In the genomic region with DNA sequence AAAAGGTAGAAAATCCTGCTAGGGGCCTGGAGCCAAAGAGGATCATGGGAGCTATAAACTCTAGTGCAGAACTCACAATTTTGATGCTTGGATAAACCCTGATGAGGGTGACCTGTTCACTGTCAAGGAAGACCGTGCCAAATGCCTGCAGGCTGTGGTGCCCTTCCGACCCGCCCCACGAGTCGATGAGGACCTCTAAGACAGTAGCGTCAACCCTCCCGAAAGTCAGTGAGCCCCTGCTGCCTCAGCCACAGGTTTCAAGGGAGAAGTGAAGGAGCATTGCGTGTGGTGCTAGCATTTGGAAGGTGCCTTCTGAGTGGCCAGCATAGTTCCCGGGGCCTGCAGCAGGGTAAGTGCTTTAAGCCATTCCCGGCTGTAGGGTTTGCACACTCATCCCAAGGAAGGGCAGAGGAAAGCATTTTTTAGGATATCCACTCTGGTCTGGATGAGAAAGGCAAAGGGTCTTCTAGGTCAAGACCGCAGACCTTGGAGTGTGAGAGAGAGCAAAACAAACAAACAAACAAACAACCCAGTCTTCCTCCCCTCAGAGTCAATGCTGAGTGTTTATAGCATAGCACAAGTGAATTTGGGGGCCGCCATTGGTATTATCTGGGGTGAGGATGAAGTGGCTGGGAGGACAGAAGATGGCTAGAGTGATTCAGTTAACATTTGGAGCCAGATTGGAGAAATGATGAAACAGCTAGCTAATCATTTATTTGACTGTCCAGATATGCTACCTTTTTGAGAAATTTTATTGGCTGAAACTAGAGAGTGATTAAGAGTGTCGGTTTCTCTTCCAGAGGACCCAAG, we compare ENCODE assay signal across 23 mouse cellular contexts. TPM values are rescaled to one million over a fixed set of nuclear protein-coding genes. Genes with fewer than 3 reads are reported as not detected.
DNase-seq lines count a peak whose midpoint lies in the region; ATAC-seq and TF ChIP-seq lines count a peak whose summit lies in the region.
"Had no signal": no experiment of that assay in that cellular context is flagged by ENCODE, and none has a peak within 500 bp of the region (broad histone marks: within the 10 kb centered on the region; RNA-seq: fewer than 3 reads in every experiment).

No protein-coding gene starts in this region.

- H3K9me3 ChIP-seq in heart, embryonic 11.5 days (replicated peaks; ENCODE audit: control insufficient read depth, low read length): peaks cover 82% of the 10 kb centered on the region
- peaks cover 25% of the 10 kb centered on the region for H3K9me3 ChIP-seq in lung, postnatal 0 days (ENCODE audit: low read length)
- H3K9me3 ChIP-seq in CH12.LX (replicated peaks; ENCODE audit: low read length): peaks cover 21% of the 10 kb centered on the region

- no peak overlapping the region for H3K27ac ChIP-seq in heart, embryonic 11.5 days (ENCODE audit: low read depth, low read length)
- H3K27ac ChIP-seq in lung, postnatal 0 days (ENCODE audit: low read length): no peak overlapping the region
- no peak overlapping the region for H3K27ac ChIP-seq in CH12.LX (ENCODE audit: insufficient read depth, low read depth)
- H3K27ac ChIP-seq: forebrain, embryonic 13.5 days; intestine, embryonic 15.5 days; limb, embryonic 13.5 days; midbrain, embryonic 13.5 days; neural tube, embryonic 12.5 days had no signal

- TF ChIP-seq POLR2A in CH12.LX (IDR thresholded peaks at IDR 0.05; ENCODE audit: low read depth, low read length) (no peak), myocyte (IDR thresholded peaks at IDR 0.05; ENCODE audit: insufficient read length, low read depth) (no peak)

- DNase-seq in heart, adult 8-10 months (ENCODE audit: low spot score): no peak
- peak; percentile 4 for DNase-seq in lung, postnatal 36 days
- no peak for DNase-seq in lung, postnatal 0 days (ENCODE audit: low spot score)
- no peak for DNase-seq in CH12.LX (ENCODE audit: extremely low read depth)
- no peak for DNase-seq in yolk sac, embryonic 10.5 days (ENCODE audit: low spot score)
- DNase-seq: cerebellum, adult 2 months; gastrocnemius, postnatal 14 days; right cerebral cortex, postnatal 25 days had no signal

- 66% methylated on average over 13 of the region's 13 CpGs for WGBS in heart, embryonic 11.5 days (ENCODE audit: insufficient replicate concordance)
- 72% methylated on average over 13 of the region's 13 CpGs for WGBS in lung, postnatal 0 days

- in situ Hi-C loops in CH12.LX (cut with MboI; ENCODE audit: low pct_ligation_motif_present, low pct_unique_long_range_greater_than_20kb, low sequenced_read_pairs): loop anchor here (10.0 to 25.0 kb wide), 2 partner anchors 152 to 325 kb away; partner anchors contain the start of gene Ugt1a6a

- ATAC-seq in heart, embryonic 11.5 days (replicated peaks; ENCODE audit: insufficient number of reproducible peaks, low FRiP score, low TSS enrichment): 0 out of 2 replicates have a peak, but pooled peaks have one; percentile 8
- ATAC-seq in lung, postnatal 0 days: no peak; the same call in 1 of the 2 replicates
- ATAC-seq: midbrain, embryonic 13.5 days had no signal

- TF ChIP-seq EP300 in lung, postnatal 0 days (IDR thresholded peaks at IDR 0.05): no peak
- TF ChIP-seq EP300 in CH12.LX (IDR thresholded peaks at IDR 0.05; ENCODE audit: low read length): no peak

- no peak for TF ChIP-seq CTCF in lung, postnatal 0 days (IDR thresholded peaks at IDR 0.05)
- TF ChIP-seq CTCF in CH12.LX (conservative IDR thresholded peaks at IDR 0.05 in 1 of 2, IDR thresholded peaks at IDR 0.05 in 1 of 2; ENCODE audit: low read depth in 2 of 2, low read length in 2 of 2): no peak

- H3K4me3 ChIP-seq in heart, embryonic 11.5 days (ENCODE audit: low read depth, low read length): no peak overlapping the region
- H3K4me3 ChIP-seq in lung, postnatal 0 days (ENCODE audit: low read depth, low read length): no peak overlapping the region
- no peak overlapping the region for H3K4me3 ChIP-seq in CH12.LX (replicated peaks in 1 of 3; ENCODE audit: low read depth in 2 of 3, low read length in 2 of 3, poor library complexity in 1 of 3)
- H3K4me3 ChIP-seq in myocyte: no peak overlapping the region
- H3K4me3 ChIP-seq: forebrain, embryonic 13.5 days; intestine, embryonic 15.5 days; limb, embryonic 13.5 days; midbrain, embryonic 13.5 days; neural tube, embryonic 12.5 days had no signal

- H3K4me2 ChIP-seq in heart, embryonic 11.5 days: no peak overlapping the region
- H3K4me2 ChIP-seq in lung, postnatal 0 days (replicated peaks; ENCODE audit: low read depth, low read length): no peak overlapping the region
- H3K4me2 ChIP-seq in CH12.LX (ENCODE audit: insufficient read depth, low read depth, poor library complexity, severe bottlenecking): peak overlapping the region; percentile 29; the same call in 1 of the 2 replicates
- H3K4me2 ChIP-seq in myocyte (ENCODE audit: low read depth): peak overlapping the region; percentile 16
- H3K4me2 ChIP-seq: forebrain, embryonic 13.5 days; intestine, embryonic 15.5 days; limb, embryonic 13.5 days; midbrain, embryonic 13.5 days; neural tube, embryonic 12.5 days had no signal

- no peaks in the 10 kb centered on the region for H3K27me3 ChIP-seq in heart, embryonic 11.5 days (ENCODE audit: control insufficient read depth, insufficient read depth, low read length)
- no peaks in the 10 kb centered on the region for H3K27me3 ChIP-seq in lung, postnatal 0 days (replicated peaks; ENCODE audit: insufficient read depth, low read length)
- H3K27me3 ChIP-seq in CH12.LX (replicated peaks): peaks cover 73% of the 10 kb centered on the region
- H3K27me3 ChIP-seq in myocyte (ENCODE audit: control insufficient read depth, insufficient read depth, insufficient read length): no peaks in the 10 kb centered on the region
- H3K27me3 ChIP-seq: forebrain, embryonic 13.5 days; intestine, embryonic 15.5 days; limb, embryonic 13.5 days; midbrain, embryonic 13.5 days; neural tube, embryonic 12.5 days had no signal

- dilution Hi-C loops in CH12.LX (cut with MboI; ENCODE audit: extremely low pct_ligation_motif_present, extremely low pct_unique_long_range_greater_than_20kb, low sequenced_read_pairs): no loop called here

- no peaks in the 10 kb centered on the region for H3K36me3 ChIP-seq in heart, embryonic 11.5 days (ENCODE audit: control insufficient read depth, insufficient read depth, low read length)
- H3K36me3 ChIP-seq in lung, postnatal 0 days (ENCODE audit: insufficient read depth, low read length): no peaks in the 10 kb centered on the region
- no peaks in the 10 kb centered on the region for H3K36me3 ChIP-seq in CH12.LX (replicated peaks in 1 of 2; ENCODE audit: control insufficient read depth in 1 of 2, insufficient read depth in 1 of 2, low read length in 1 of 2)
- H3K36me3 ChIP-seq in myocyte (ENCODE audit: control insufficient read depth, insufficient read depth): no peaks in the 10 kb centered on the region
- H3K36me3 ChIP-seq: intestine, embryonic 15.5 days; limb, embryonic 13.5 days; midbrain, embryonic 13.5 days; neural tube, embryonic 12.5 days had no signal

- no peaks in the 10 kb centered on the region for H3K4me1 ChIP-seq in heart, embryonic 11.5 days (ENCODE audit: control insufficient read depth, insufficient read depth, low read length)
- H3K4me1 ChIP-seq in lung, postnatal 0 days (ENCODE audit: insufficient read depth, low read depth, low read length): no peaks in the 10 kb centered on the region
- peaks cover 13 to 22% of the 10 kb centered on the region in 2 experiments for H3K4me1 ChIP-seq in CH12.LX (ENCODE audit: control insufficient read depth in 1 of 2, insufficient read depth in 2 of 2)
- H3K4me1 ChIP-seq: forebrain, embryonic 13.5 days; intestine, embryonic 15.5 days; limb, embryonic 13.5 days; midbrain, embryonic 13.5 days; neural tube, embryonic 12.5 days had no signal

- no peak for TF ChIP-seq RAD21 in CH12.LX (IDR thresholded peaks at IDR 0.05; ENCODE audit: low read depth, low read length)

- H3K79me2 ChIP-seq in CH12.LX (replicated peaks; ENCODE audit: control insufficient read depth, extremely low read depth, insufficient read depth, poor library complexity, severe bottlenecking): no peaks in the 10 kb centered on the region
- H3K79me2 ChIP-seq in myocyte (ENCODE audit: control insufficient read depth, insufficient read depth): no peaks in the 10 kb centered on the region

- no peak overlapping the region for H3ac ChIP-seq in myocyte (ENCODE audit: control insufficient read depth, insufficient read length)

- H3K9ac ChIP-seq in heart, embryonic 11.5 days (ENCODE audit: low read depth, low read length): no peak overlapping the region
- H3K9ac ChIP-seq in lung, postnatal 0 days (replicated peaks; ENCODE audit: low read depth): no peak overlapping the region
- no peak overlapping the region for H3K9ac ChIP-seq in CH12.LX (ENCODE audit: insufficient read depth, low read depth)
- H3K9ac ChIP-seq: forebrain, embryonic 13.5 days; intestine, embryonic 15.5 days; limb, embryonic 13.5 days; midbrain, embryonic 13.5 days; neural tube, embryonic 12.5 days had no signal

TF ChIP-seq in CH12.LX, 34 proteins besides CTCF, POLR2A, EP300 and RAD21 (continues in another document):
- no peak for TF ChIP-seq USF1 (IDR thresholded peaks at IDR 0.05; ENCODE audit: low read depth, low read length)
- TF ChIP-seq USF2 (conservative IDR thresholded peaks at IDR 0.05; ENCODE audit: low read depth, low read length): no peak
- peak; percentile 43 for TF ChIP-seq MAX (IDR thresholded peaks at IDR 0.05; ENCODE audit: low read length)
- no peak for TF ChIP-seq PAX5 (IDR thresholded peaks at IDR 0.05; ENCODE audit: low read length)

TF ChIP-seq in myocyte, 11 proteins besides CTCF, POLR2A, EP300 and RAD21 (continues in another document):
- TF ChIP-seq TCF12 (IDR thresholded peaks at IDR 0.05; ENCODE audit: insufficient read depth, poor library complexity, severe bottlenecking) (no peak), MYOG (IDR thresholded peaks at IDR 0.05; ENCODE audit: control insufficient read depth in 1 of 3, insufficient read depth in 1 of 3, insufficient read length in 2 of 3, low read depth in 2 of 3) (no peak), SRF (IDR thresholded peaks at IDR 0.05; ENCODE audit: control insufficient read depth, insufficient read length, low read depth) (no peak)

RNA-seq across cellular contexts. Expression of gene Trpm8, which starts 9.6 kb away (rescaled TPM):
- polyA plus RNA-seq in heart, embryonic 11.5 days (2014; fragmentation: Nextera tagmentation; extraction: Ambion mirVana): 0.10 TPM in 1 of 2 replicates, not detected in the other
- not detected for total RNA-seq in heart, adult 8-10 months (2022)
- 0.05 TPM in 1 of 2 replicates, not detected in the other for polyA plus RNA-seq in lung, postnatal 0 days (2015; fragmentation: Nextera tagmentation; extraction: Ambion mirVana)
- total RNA-seq in CH12.LX (2012; rRNA removed) (not detected in 2 replicates), CH12.LX (2014; rRNA removed) (not detected in 2 replicates)
- polyA plus RNA-seq in CH12.LX (2012; ENCODE audit: insufficient read length, low read depth) (not detected in 2 replicates), myocyte (2012; fragmentation: generic; extraction: Trizol) (0.02 TPM)
- total RNA-seq: adrenal gland, postnatal 14 days; gastrocnemius, postnatal 14 days; heart, adult 18-20 months; hematopoietic stem cell, adult 5-6 weeks; megakaryocyte, adult 5-6 weeks had no signal
- polyA plus RNA-seq: heart, embryonic 16.5 days; intestine, embryonic 15.5 days; limb, embryonic 13.5 days; liver, embryonic 16.5 days; neural tube, embryonic 12.5 days; spleen, adult 2 months; stomach, embryonic 16.5 days had no signal

RNA-seq across cellular contexts. Expression of gene Hjurp, which starts 9.7 kb away (rescaled TPM):
- polyA plus RNA-seq in heart, embryonic 11.5 days (2014; fragmentation: Nextera tagmentation; extraction: Ambion mirVana): 117 and 118 TPM in 2 replicates
- total RNA-seq in heart, adult 8-10 months (2022): 10 to 100 TPM; 10.6 to 14.2 (median 11.0) TPM
- 21.9 and 26.0 TPM in 2 replicates for polyA plus RNA-seq in lung, postnatal 0 days (2015; fragmentation: Nextera tagmentation; extraction: Ambion mirVana)
- total RNA-seq in CH12.LX (2012; rRNA removed): 65.2 and 69.8 TPM in 2 replicates
- 74.1 and 80.8 TPM in 2 replicates for total RNA-seq in CH12.LX (2014; rRNA removed)
- 64.8 and 67.6 TPM in 2 replicates for polyA plus RNA-seq in CH12.LX (2012; ENCODE audit: insufficient read length, low read depth)
- 37.7 TPM for polyA plus RNA-seq in myocyte (2012; fragmentation: generic; extraction: Trizol)

Comparison
In these comparisons a context has a peak if more than half of its experiments do, and no peak if none do; other contexts are left out.
1. H3K4me2 ChIP-seq: peak in CH12.LX (single experiment) and myocyte (single experiment); none in heart, embryonic 11.5 days (single experiment) and lung, postnatal 0 days (single experiment).